Mouse (Mus musculus) thymus, adult 2 months (tissue): ENCODE data around the gene Vipr2. TPM values are rescaled to one million over a fixed set of nuclear protein-coding genes. Genes with fewer than 3 reads are reported as not detected.

Experiments
- DNase-seq: peaks from one replicate; pipeline ENCODE4 v3.0.0; 2021
- H3K27ac ChIP-seq: fragments of 200-500 bp; 2 replicates; pipeline ENCODE4 v1.5.1; 2012; ENCODE audit warnings: low read length, control low read depth; ENCODE audit not compliant: control insufficient read depth, insufficient read depth
- H3K27me3 ChIP-seq: fragments of 200-500 bp; 2 replicates; pipeline ENCODE4 v1.6.1; 2012; ENCODE audit warnings: mild to moderate bottlenecking, low read length, moderate library complexity, mixed read lengths; ENCODE audit not compliant: control insufficient read depth, insufficient read depth
- H3K36me3 ChIP-seq: fragments of 200-500 bp; 2 replicates; pipeline ENCODE4 v1.6.1; 2012; ENCODE audit warnings: mild to moderate bottlenecking, low read length, moderate library complexity; ENCODE audit not compliant: control insufficient read depth, insufficient read depth
- H3K4me1 ChIP-seq: fragments of 200-500 bp; replicated peaks from 2 replicates; pipeline ENCODE4 v1.6.1; 2012; ENCODE audit warnings: low read length; ENCODE audit not compliant: control insufficient read depth, insufficient read depth
- H3K4me3 ChIP-seq: fragments of 200-500 bp; 2 replicates; pipeline ENCODE4 v1.5.1; 2012; ENCODE audit warnings: mild to moderate bottlenecking, low read length, control low read depth, moderate library complexity; ENCODE audit not compliant: control insufficient read depth, insufficient read depth
- CTCF ChIP-seq: fragments of 200-500 bp; IDR thresholded peaks from 2 replicates; pipeline ENCODE4 v1.5.1; 2012; ENCODE audit warnings: mild to moderate bottlenecking, control low read depth, low read length, moderate library complexity, borderline replicate concordance; ENCODE audit not compliant: control insufficient read depth, poor library complexity, insufficient read depth; ENCODE audit errors: extremely low read depth
- POLR2A ChIP-seq: fragments of 200-500 bp; IDR thresholded peaks from 2 replicates; pipeline ENCODE4 v1.6.1; 2012; ENCODE audit warnings: mild to moderate bottlenecking, low read length, control low read depth, moderate library complexity; ENCODE audit not compliant: control insufficient read depth, poor library complexity, insufficient read depth; ENCODE audit errors: extremely low read depth
- WGBS: fragments of 180-500 bp; shearing (Covaris S2); methylation state at CpG from one replicate; pipeline ENCODE4 v1.1.7; 2018; 5-methylcytosine and 5-hydroxymethylcytosine counted together
- polyA plus RNA-seq: library from polyadenylated mRNA; depleted of rRNA; stranded (reverse); fragments of >200 nt; gene quantifications from 2 replicates; pipeline ENCODE4 v1.2.3, GENCODE M21; 2012

Gene Vipr2
- polyA plus RNA-seq, 1 experiment, result 0.66 TPM

- peak; percentile 70 for DNase-seq
- WGBS, result 5% methylated on average over 5 of the region's 5 CpGs
Measured at GRCm38 (mm10) chr12:116145246-116145645, 67.7 kb downstream of the Vipr2 start.

DNA sequence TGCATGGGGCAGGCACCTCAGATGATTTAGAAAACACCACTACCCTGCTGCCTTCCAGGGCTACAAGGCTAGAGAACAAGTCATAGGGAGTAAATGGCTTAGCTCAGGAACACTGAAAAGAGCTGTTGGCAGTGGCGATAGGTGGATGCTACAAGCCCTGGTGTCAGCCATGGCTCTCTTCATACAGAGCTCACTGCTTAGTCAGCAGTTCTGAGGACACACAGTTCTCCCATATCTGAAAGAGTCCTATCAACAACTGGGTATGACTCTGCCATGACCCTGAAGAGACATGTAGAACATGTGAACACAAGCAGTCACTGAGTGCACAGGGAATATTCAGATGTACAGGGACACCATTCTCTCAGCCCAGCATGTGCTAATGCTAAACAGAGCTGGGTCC, 68.2 kb downstream of the Vipr2 start:
- H3K4me1 ChIP-seq, result peaks cover 27% of the 10 kb centered on the region
- H3K36me3 ChIP-seq, result no peaks in the 10 kb centered on the region
- peak overlapping the region; percentile 78 for H3K27ac ChIP-seq
- DNase-seq, result no peak
- WGBS, result 8% methylated on average over 1 of the region's 1 CpGs
- TF ChIP-seq CTCF (no peak), POLR2A (no peak)
- H3K4me3 ChIP-seq, result no peak overlapping the region; the same call in 1 of the 2 replicates
- no peaks in the 10 kb centered on the region for H3K27me3 ChIP-seq

More at GRCm38 (mm10) chr12:116145246-116145645, 67.7 kb downstream of the Vipr2 start:
- Histone ChIP-seq H3K36me3 (no peaks in the 10 kb centered on the region), H3K4me1 (peaks cover 27% of the 10 kb centered on the region), H3K27me3 (no peaks in the 10 kb centered on the region), H3K27ac (peak overlapping the region; percentile 78), H3K4me3 (no peak overlapping the region; the same call in 1 of the 2 replicates)
- TF ChIP-seq CTCF, result no peak
- no peak for TF ChIP-seq POLR2A

DNA sequence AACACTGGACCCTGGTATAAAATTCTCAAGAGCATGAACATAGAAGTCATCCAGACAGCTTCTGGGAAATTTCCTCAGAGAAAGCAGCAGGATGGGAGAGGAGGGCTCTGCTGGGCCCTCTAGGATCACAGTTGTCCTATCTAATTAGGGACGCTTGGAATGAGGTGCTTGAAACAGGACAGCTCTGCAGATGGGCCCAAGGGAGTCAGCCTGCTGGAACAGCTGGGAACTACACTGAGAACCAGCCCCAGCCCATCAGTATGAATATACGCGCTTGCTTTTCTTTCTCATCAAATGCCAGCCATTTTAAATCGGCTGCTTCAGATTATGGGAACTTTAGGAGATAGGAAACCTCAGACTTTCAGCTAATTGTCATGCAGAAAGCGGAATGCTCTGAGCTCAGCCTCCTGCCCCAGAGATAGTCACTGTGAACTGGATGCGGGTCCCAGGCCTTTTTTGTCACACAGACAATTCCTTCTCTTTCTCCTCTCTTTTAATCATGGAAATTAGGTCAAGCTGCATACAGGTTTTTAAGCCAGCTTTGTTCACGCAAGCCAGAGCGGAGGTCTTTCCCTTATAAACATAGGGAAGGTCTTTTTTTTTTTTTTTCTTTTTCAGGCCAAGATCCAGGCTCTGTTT, 69.6 kb downstream of the Vipr2 start:
- Histone ChIP-seq H3K36me3 (no peaks in the 10 kb centered on the region), H3K27me3 (no peaks in the 10 kb centered on the region), H3K4me1 (peaks cover 25% of the 10 kb centered on the region), H3K4me3 (no peak overlapping the region), H3K27ac (no peak overlapping the region)
- no peak for DNase-seq
- no peak for TF ChIP-seq POLR2A
- TF ChIP-seq CTCF, result no peak
- 93% methylated on average over 8 of the region's 8 CpGs for WGBS

DNA sequence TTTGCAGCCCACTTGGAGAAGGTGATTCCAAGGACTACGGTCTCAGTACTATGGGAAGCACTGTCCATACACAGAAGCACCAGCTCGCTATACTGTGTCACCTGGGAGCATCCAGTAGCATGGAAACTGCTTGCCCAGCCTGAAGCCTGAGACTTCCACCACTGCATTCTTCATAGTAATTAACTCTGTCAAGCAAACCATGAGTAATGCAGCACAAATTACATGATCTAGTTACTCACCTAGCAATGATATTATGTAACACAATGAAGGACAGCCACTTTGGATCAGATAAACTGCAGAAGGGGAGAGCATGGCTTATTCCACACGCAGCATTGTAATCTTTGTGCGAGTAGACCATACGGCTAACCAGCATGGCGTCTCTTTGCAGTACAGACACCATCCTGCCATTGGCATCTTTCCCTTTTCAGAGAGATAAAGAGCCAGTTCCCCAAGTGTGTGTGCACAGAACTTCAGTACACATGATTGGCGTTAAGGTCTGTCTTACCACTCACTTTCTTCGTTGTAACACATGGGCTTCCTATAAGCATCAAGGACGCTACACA, 75.4 kb downstream of the Vipr2 start:
- DNase-seq, result no peak
- H3K27me3 ChIP-seq, result no peaks in the 10 kb centered on the region
- H3K27ac ChIP-seq, result no peak overlapping the region
- H3K4me3 ChIP-seq, result no peak overlapping the region
- TF ChIP-seq CTCF, result no peak
- no peak for TF ChIP-seq POLR2A
- H3K4me1 ChIP-seq, result no peaks in the 10 kb centered on the region
- no peaks in the 10 kb centered on the region for H3K36me3 ChIP-seq
- 94% methylated on average over 9 of the region's 9 CpGs for WGBS

DNA sequence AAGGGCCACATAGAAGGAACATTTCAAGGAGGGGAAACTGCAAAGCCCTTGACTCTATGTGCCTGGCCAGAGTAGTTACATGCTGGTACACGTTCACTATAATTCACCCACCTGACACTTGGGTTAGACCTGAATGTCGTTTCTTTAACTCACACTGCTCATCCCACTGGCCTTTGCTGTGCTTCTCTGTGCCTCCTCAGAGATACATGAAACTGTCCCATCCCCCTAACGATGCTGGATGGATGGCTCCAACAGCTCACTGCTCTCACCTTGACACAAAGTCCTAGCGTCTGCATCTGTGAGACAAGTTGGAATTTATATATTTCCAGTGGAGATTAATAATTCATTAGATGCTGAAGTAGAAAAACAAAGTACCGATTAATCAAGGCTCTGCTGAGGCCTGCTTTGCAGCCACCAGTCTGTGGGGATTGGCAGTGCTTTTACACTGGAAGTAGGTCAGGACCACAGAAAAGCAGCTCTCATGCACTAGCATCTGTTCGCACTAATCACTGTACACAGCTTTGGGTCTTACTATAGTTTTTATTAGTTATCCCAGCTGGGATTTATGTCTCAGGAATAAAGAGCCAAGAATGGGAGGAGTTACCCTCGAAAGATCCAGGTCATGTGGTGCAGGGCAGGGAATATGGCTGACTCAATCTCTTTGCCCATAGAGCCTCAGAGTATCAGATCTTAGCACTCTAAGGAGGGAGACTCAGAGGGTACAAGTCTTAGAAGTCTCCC, 79.4 kb downstream of the Vipr2 start:
- no peak for TF ChIP-seq POLR2A
- TF ChIP-seq CTCF, result no peak
- WGBS, result 93% methylated on average over 7 of the region's 7 CpGs
- H3K4me3 ChIP-seq, result no peak overlapping the region
- no peak for DNase-seq
- H3K27me3 ChIP-seq, result no peaks in the 10 kb centered on the region
- H3K4me1 ChIP-seq, result no peaks in the 10 kb centered on the region
- H3K36me3 ChIP-seq, result no peaks in the 10 kb centered on the region
- H3K27ac ChIP-seq, result no peak overlapping the region

- Histone ChIP-seq H3K27ac (no peak overlapping the region), H3K27me3 (no peaks in the 10 kb centered on the region), H3K36me3 (no peaks in the 10 kb centered on the region), H3K4me1 (no peaks in the 10 kb centered on the region), H3K4me3 (no peak overlapping the region)
- 96% methylated on average over 5 of the region's 5 CpGs for WGBS
- no peak for DNase-seq
- TF ChIP-seq CTCF, result no peak
- TF ChIP-seq POLR2A, result no peak
Measured at GRCm38 (mm10) chr12:116159223-116159622, 81.7 kb downstream of the Vipr2 start.
